Mouse (Mus musculus): ENCODE results near the gene Btnl2. TPM values are rescaled to one million over a fixed set of nuclear protein-coding genes. Genes with fewer than 3 reads are reported as not detected.

Btnl2 gene
- total RNA-seq, 4 experiments from 2014 or later, result 0.35 to 0.47 TPM; not detected in 2

GRCm38 (mm10) chr17:34398711-34399393 is 44.2 kb downstream of the Btnl2 start, which contains the start of gene BC051142:
TSS of gene BC051142 (plus strand) at chr17:34398820.
- DNase-seq (ENCODE audit: low spot score in 2 of 2), result peak; percentile 34 to 44

- no peak for DNase-seq (ENCODE audit: low spot score in 2 of 2)
These were observed 44.7 kb downstream of the Btnl2 start for GRCm38 (mm10) chr17:34399394-34399715.

- peak in 1 of 2 experiments; percentile 11 for DNase-seq (ENCODE audit: low spot score in 2 of 2)
These were observed 56.5 kb downstream of the Btnl2 start for GRCm38 (mm10) chr17:34411117-34411516.

Other genes starting within 250 kb of the Btnl2 start
- gene H2-DMa, start 235.3 kb upstream of the Btnl2 start, total RNA-seq (2022), result 1 to 10 TPM; 3.0 to 4.6 (median 4.0) TPM
- 10 to 100 TPM; 67.9 to 73.8 (median 69.8) TPM for gene Brd2, start 232.2 kb upstream of the Btnl2 start, total RNA-seq (2022)
- gene H2-DMb2, start 211.5 kb upstream of the Btnl2 start, total RNA-seq (2022), result under 1 TPM in 2 of 4 experiments, not detected in 2; 0.40 to 0.61 TPM
- under 1 TPM in 2 of 4 experiments, not detected in 2; 0.19 to 0.81 TPM for gene H2-DMb1, start 201.8 kb upstream of the Btnl2 start, total RNA-seq (2022)
- gene Tap1, start 167.3 kb upstream of the Btnl2 start, total RNA-seq (2022), result 1 to 10 TPM in 3 of 4 experiments, under 1 TPM in 1; 0.82 to 1.3 (median 1.2) TPM
- 1 to 10 TPM; 1.4 to 2.1 (median 1.7) TPM for gene Psmb9, start 167.1 kb upstream of the Btnl2 start, total RNA-seq (2022)
- 1 to 10 TPM; 2.1 to 4.3 (median 3.4) TPM for gene Psmb8, start 157.1 kb upstream of the Btnl2 start, total RNA-seq (2022)
- 1 to 10 TPM; 5.1 to 7.6 (median 6.7) TPM for gene Tap2, start 151.3 kb upstream of the Btnl2 start, total RNA-seq (2022)
- gene H2-Ob, start 115.9 kb upstream of the Btnl2 start, total RNA-seq (2022), result under 1 TPM in 1 of 4 experiments, not detected in 3; 0.10 TPM
- gene H2-Ab1, start 97.1 kb upstream of the Btnl2 start, total RNA-seq (2022), result 1 to 10 TPM; 2.3 to 4.7 (median 3.9) TPM
- 1 to 10 TPM; 3.1 to 4.1 (median 3.5) TPM for gene H2-Aa, start 67.0 kb upstream of the Btnl2 start, total RNA-seq (2022)
- 1 to 10 TPM; 2.6 to 6.3 (median 3.7) TPM for gene H2-Eb1, start 49.0 kb upstream of the Btnl2 start, total RNA-seq (2022)
- gene H2-Eb2, start 29.2 kb upstream of the Btnl2 start, total RNA-seq (2022), result not detected
- not detected for gene Btnl1, start 22.3 kb downstream of the Btnl2 start, total RNA-seq (2022)
- not detected for gene BC051142, start 44.0 kb downstream of the Btnl2 start, total RNA-seq (2022)
- not detected for gene Btnl4, start 122.5 kb downstream of the Btnl2 start, total RNA-seq (2022)
- gene Btnl6, start 162.5 kb downstream of the Btnl2 start, total RNA-seq (2022), result not detected
- gene Notch4, start 209.4 kb downstream of the Btnl2 start, total RNA-seq (2022), result 1 to 10 TPM; 4.6 to 8.2 (median 5.7) TPM
- gene Gpsm3, start 235.0 kb downstream of the Btnl2 start, total RNA-seq (2022), result 1 to 10 TPM in 1 of 4 experiments, under 1 TPM in 3; 0.53 to 1.8 (median 0.77) TPM
- 10 to 100 TPM in 3 of 4 experiments, 1 to 10 TPM in 1; 9.1 to 15.4 (median 13.8) TPM for gene Pbx2, start 236.4 kb downstream of the Btnl2 start, total RNA-seq (2022)
- under 1 TPM in 1 of 4 experiments, not detected in 3; 0.19 TPM for gene Ager, start 243.0 kb downstream of the Btnl2 start, total RNA-seq (2022)
- 10 to 100 TPM; 20.2 to 23.9 (median 22.7) TPM for gene Rnf5, start 248.9 kb downstream of the Btnl2 start, total RNA-seq (2022)
- 100 to 1,000 TPM in 2 of 4 experiments, 10 to 100 TPM in 2; 89.5 to 104 (median 97.0) TPM for gene Agpat1, start 249.4 kb downstream of the Btnl2 start, total RNA-seq (2022)

All from gastrocnemius, adult 8-10 months (tissue).